Mouse (Mus musculus) ES-E14 (cell line): ENCODE measurements at regions not wholly inside any gene's neighbourhood (a gene's known extent, or its start where the extent isn't known, plus 50 kb on each side); places are given as distances from the start of the nearest gene placed in this dataset.

Source experiments
- CHD2 ChIP-seq: IDR thresholded peaks from 2 replicates; pipeline ENCODE4 v1.6.1; 2014; ENCODE audit warnings: mild to moderate bottlenecking, low read depth, low read length, inconsistent platforms
- HCFC1 ChIP-seq: IDR thresholded peaks from 2 replicates; pipeline ENCODE4 v1.6.1; 2012; ENCODE audit warnings: low read length, inconsistent platforms, borderline replicate concordance; ENCODE audit not compliant: insufficient read depth
- MAFK ChIP-seq: IDR thresholded peaks from 2 replicates; pipeline ENCODE4 v1.6.1; 2014; ENCODE audit warnings: mild to moderate bottlenecking, low read depth, low read length, inconsistent platforms; ENCODE audit not compliant: insufficient read depth
- ZNF384 ChIP-seq: IDR thresholded peaks from 2 replicates; pipeline ENCODE4 v1.6.1; 2012; ENCODE audit warnings: low read depth, low read length, inconsistent platforms

GRCm38 (mm10) chr3:16929846-16930245 lies 923.6 kb upstream of the Gm5150 start:
- no peak for TF ChIP-seq CHD2
- TF ChIP-seq ZNF384, result no peak
- TF ChIP-seq MAFK, result no peak
- TF ChIP-seq HCFC1, result no peak
